Mouse (Mus musculus): ENCODE measurements around the gene Gm5431. TPM values are rescaled to one million over a fixed set of nuclear protein-coding genes. Genes with fewer than 3 reads are reported as not detected.

The Gm5431 gene
- polyA plus RNA-seq (2014; fragmentation: Illumina TruSeq; extraction: RNeasy Lipid Tissue Mini Kit (QIAGEN cat#74804); ENCODE audit: low read depth, low replicate concordance): 1.3 TPM

GRCm38 (mm10) chr11:48902021-48902420 is at the start of gene Gm5431:
Gene Gm5431, minus strand, starts transcription at chr11:48902214.

GRCm38 (mm10) chr11:48946090-48946489 is 44.1 kb upstream of the Gm5431 start, which contains the start of gene Psme2b:
Gene Psme2b, minus strand, starts transcription at chr11:48946190.

GRCm38 (mm10) chr11:48871201-48871772 is 30.7 kb downstream of the Gm5431 start, which contains the start of gene Irgm1:
Gene Irgm1, minus strand, starts transcription at chr11:48871683.

Other genes starting within 250 kb of the Gm5431 start
- gene Rack1, start 101.9 kb downstream of the Gm5431 start, polyA plus RNA-seq (2014; fragmentation: Illumina TruSeq; extraction: RNeasy Lipid Tissue Mini Kit (QIAGEN cat#74804); ENCODE audit: low read depth, low replicate concordance): 73.3 TPM
- gene Trim41, start 84.9 kb downstream of the Gm5431 start, polyA plus RNA-seq (2014; fragmentation: Illumina TruSeq; extraction: RNeasy Lipid Tissue Mini Kit (QIAGEN cat#74804); ENCODE audit: low read depth, low replicate concordance): 7.4 TPM
- gene Trim7, start 76.1 kb downstream of the Gm5431 start, polyA plus RNA-seq (2014; fragmentation: Illumina TruSeq; extraction: RNeasy Lipid Tissue Mini Kit (QIAGEN cat#74804); ENCODE audit: low read depth, low replicate concordance): 6.3 TPM
- gene Gm12184, start 75.6 kb downstream of the Gm5431 start, polyA plus RNA-seq (2014; fragmentation: Illumina TruSeq; extraction: RNeasy Lipid Tissue Mini Kit (QIAGEN cat#74804); ENCODE audit: low read depth, low replicate concordance): 2.9 TPM
- 112 TPM for gene Irgm1, start 30.5 kb downstream of the Gm5431 start, polyA plus RNA-seq (2014; fragmentation: Illumina TruSeq; extraction: RNeasy Lipid Tissue Mini Kit (QIAGEN cat#74804); ENCODE audit: low read depth, low replicate concordance)
- 1.6 TPM for gene Psme2b, start 44.0 kb upstream of the Gm5431 start, polyA plus RNA-seq (2014; fragmentation: Illumina TruSeq; extraction: RNeasy Lipid Tissue Mini Kit (QIAGEN cat#74804); ENCODE audit: low read depth, low replicate concordance)
- gene Olfr56, start 76.7 kb upstream of the Gm5431 start, polyA plus RNA-seq (2014; fragmentation: Illumina TruSeq; extraction: RNeasy Lipid Tissue Mini Kit (QIAGEN cat#74804); ENCODE audit: low read depth, low replicate concordance): 0.79 TPM
- gene 9930111J21Rik1, start 77.2 kb upstream of the Gm5431 start, polyA plus RNA-seq (2014; fragmentation: Illumina TruSeq; extraction: RNeasy Lipid Tissue Mini Kit (QIAGEN cat#74804); ENCODE audit: low read depth, low replicate concordance): 0.29 TPM
- gene Gm12185, start 90.0 kb upstream of the Gm5431 start, polyA plus RNA-seq (2014; fragmentation: Illumina TruSeq; extraction: RNeasy Lipid Tissue Mini Kit (QIAGEN cat#74804); ENCODE audit: low read depth, low replicate concordance): 0.13 TPM
- gene Tgtp1, start 92.0 kb upstream of the Gm5431 start, polyA plus RNA-seq (2014; fragmentation: Illumina TruSeq; extraction: RNeasy Lipid Tissue Mini Kit (QIAGEN cat#74804); ENCODE audit: low read depth, low replicate concordance): 18.7 TPM
- 3.9 TPM for gene 9930111J21Rik2, start 149.0 kb upstream of the Gm5431 start, polyA plus RNA-seq (2014; fragmentation: Illumina TruSeq; extraction: RNeasy Lipid Tissue Mini Kit (QIAGEN cat#74804); ENCODE audit: low read depth, low replicate concordance)
- gene Tgtp2, start 162.0 kb upstream of the Gm5431 start, polyA plus RNA-seq (2014; fragmentation: Illumina TruSeq; extraction: RNeasy Lipid Tissue Mini Kit (QIAGEN cat#74804); ENCODE audit: low read depth, low replicate concordance): 11.2 TPM
- 51.2 TPM for gene Ifi47, start 174.4 kb upstream of the Gm5431 start, polyA plus RNA-seq (2014; fragmentation: Illumina TruSeq; extraction: RNeasy Lipid Tissue Mini Kit (QIAGEN cat#74804); ENCODE audit: low read depth, low replicate concordance)
- 0.19 TPM for gene Olfr1396, start 212.7 kb upstream of the Gm5431 start, polyA plus RNA-seq (2014; fragmentation: Illumina TruSeq; extraction: RNeasy Lipid Tissue Mini Kit (QIAGEN cat#74804); ENCODE audit: low read depth, low replicate concordance)
- gene Olfr1395, start 240.1 kb upstream of the Gm5431 start, polyA plus RNA-seq (2014; fragmentation: Illumina TruSeq; extraction: RNeasy Lipid Tissue Mini Kit (QIAGEN cat#74804); ENCODE audit: low read depth, low replicate concordance): not detected